Mouse (Mus musculus) intestine, embryonic 15.5 days (tissue): ENCODE data around the gene Adpgk. TPM values are rescaled to one million over a fixed set of nuclear protein-coding genes. Genes with fewer than 3 reads are reported as not detected.

Experiments
- ATAC-seq: fragments of 200-750 bp; cut with Nextera tagmentation; 2 replicates; pipeline ENCODE4 v1.8.0; 2017; ENCODE audit warnings: moderate TSS enrichment, moderate library complexity
- H3K27ac ChIP-seq: fragments of 300-500 bp; sonication (generic); 2 replicates; pipeline ENCODE4 v1.5.1; 2015; ENCODE audit warnings: mild to moderate bottlenecking, inconsistent platforms
- H3K27me3 ChIP-seq: fragments of 300-500 bp; sonication (generic); replicated peaks from 2 replicates; pipeline ENCODE4 v1.6.1; 2015; ENCODE audit warnings: inconsistent platforms
- H3K36me3 ChIP-seq: fragments of 300-500 bp; sonication (generic); 2 replicates; pipeline ENCODE4 v1.6.1; 2015; ENCODE audit warnings: inconsistent platforms
- H3K4me1 ChIP-seq: fragments of 300-500 bp; sonication (generic); replicated peaks from 2 replicates; pipeline ENCODE4 v1.6.1; 2015; ENCODE audit warnings: inconsistent platforms
- H3K4me2 ChIP-seq: fragments of 300-500 bp; sonication (generic); replicated peaks from 2 replicates; pipeline ENCODE4 v1.6.1; 2015; ENCODE audit warnings: mild to moderate bottlenecking, inconsistent platforms
- H3K4me3 ChIP-seq: fragments of 300-500 bp; sonication (generic); replicated peaks from 2 replicates; pipeline ENCODE4 v1.5.1; 2015; ENCODE audit warnings: inconsistent platforms
- H3K9ac ChIP-seq: fragments of 300-500 bp; sonication (generic); 2 replicates; pipeline ENCODE4 v1.6.1; 2015; ENCODE audit warnings: inconsistent platforms
- H3K9me3 ChIP-seq: fragments of 300-500 bp; sonication (generic); 2 replicates; pipeline ENCODE4 v1.6.1; 2016; ENCODE audit warnings: inconsistent platforms
- WGBS: fragments of 180-500 bp; shearing (Covaris S2); methylation state at CpG from one replicate; pipeline ENCODE4 v1.1.7; 2015; 5-methylcytosine and 5-hydroxymethylcytosine counted together
- polyA plus RNA-seq: library from polyadenylated mRNA; unstranded; fragments of >200 nt; fragmentation: Nextera tagmentation; extraction: Ambion mirVana; gene quantifications from 2 replicates; pipeline ENCODE4 v1.2.1, GENCODE M21; 2015

The Adpgk gene
- polyA plus RNA-seq, 1 experiment from 2014 or later, result 31.3 TPM

DNA sequence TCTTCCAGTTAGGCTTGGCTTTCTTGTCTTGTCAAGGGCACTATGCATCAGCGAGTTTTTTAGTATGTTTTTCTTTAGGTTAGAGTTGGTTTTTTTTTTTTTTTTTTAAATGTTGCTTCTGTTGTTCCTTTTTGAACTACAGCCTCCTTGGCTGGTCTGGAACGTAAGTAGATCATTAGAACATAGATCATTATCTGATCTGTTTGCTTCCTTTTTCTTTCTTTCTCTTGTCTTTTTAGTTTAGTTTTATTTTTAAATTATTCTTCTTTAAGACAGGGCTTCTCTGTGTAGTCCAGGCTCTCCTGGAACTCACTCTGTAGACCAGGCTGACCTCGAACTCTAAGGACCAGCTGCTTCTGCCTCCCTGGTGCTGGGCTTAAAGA is 1.1 kb downstream of the Adpgk start:
- Histone ChIP-seq H3K36me3 (peaks cover 3% of the 10 kb centered on the region; the same call in 1 of the 2 replicates), H3K4me3 (peak overlapping the region; percentile 99; the same call in 1 of the 2 replicates), H3K4me2 (peak overlapping the region; percentile 73), H3K4me1 (peaks cover 9% of the 10 kb centered on the region; the same call in 1 of the 2 replicates), H3K27ac (no peak overlapping the region), H3K27me3 (no peaks in the 10 kb centered on the region), H3K9me3 (no peaks in the 10 kb centered on the region), H3K9ac (no peak overlapping the region)
- ATAC-seq, result no peak
- WGBS, result 40% methylated on average over 3 of the region's 3 CpGs

DNA sequence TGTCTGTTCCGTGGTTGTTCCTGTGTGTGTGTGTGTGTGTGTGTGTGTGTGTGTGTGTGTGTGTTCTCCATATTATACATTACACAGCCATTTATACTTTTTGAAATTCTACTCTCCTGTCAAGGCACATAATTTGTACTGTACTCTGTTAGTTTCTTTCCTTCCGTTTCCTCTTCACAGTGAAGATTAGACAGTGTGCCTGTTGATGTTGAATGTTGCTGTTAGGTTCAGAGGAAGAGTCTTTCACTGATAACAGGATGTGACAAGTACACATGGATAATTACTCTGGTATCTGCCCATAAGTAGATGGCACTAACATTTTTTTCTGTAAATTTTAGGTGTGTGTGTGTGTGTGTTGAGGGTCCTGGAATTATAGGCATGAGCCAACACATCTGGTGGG is 5.1 kb downstream of the Adpgk start:
- Histone ChIP-seq H3K27me3 (no peaks in the 10 kb centered on the region), H3K36me3 (peaks cover 18% of the 10 kb centered on the region; the same call in 1 of the 2 replicates), H3K4me3 (no peak overlapping the region), H3K27ac (no peak overlapping the region), H3K9me3 (no peaks in the 10 kb centered on the region), H3K4me1 (peaks cover 2% of the 10 kb centered on the region; the same call in 1 of the 2 replicates), H3K4me2 (no peak overlapping the region), H3K9ac (no peak overlapping the region)
- 74% methylated on average over 2 of the region's 2 CpGs for WGBS
- no peak for ATAC-seq

DNA sequence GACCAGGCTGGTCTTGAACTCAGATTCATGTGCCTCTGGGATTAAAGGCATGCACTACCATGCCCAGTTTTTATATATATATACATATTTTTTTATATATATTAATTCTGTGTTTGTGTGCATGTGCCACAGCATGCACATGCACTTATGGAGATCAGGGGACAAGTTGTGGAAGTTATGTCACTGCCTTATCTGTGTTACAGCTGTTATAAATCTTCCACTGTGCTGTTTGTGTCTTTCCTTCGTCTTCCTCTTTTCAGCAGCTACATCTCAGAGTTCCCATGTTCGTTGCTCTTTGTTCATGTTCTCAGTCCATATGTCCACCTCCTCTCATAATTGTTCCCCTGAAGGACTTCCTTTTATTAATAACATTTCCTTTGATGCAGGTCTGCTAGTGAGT is 16.5 kb downstream of the Adpgk start:
- ATAC-seq, result no peak
- Histone ChIP-seq H3K4me1 (no peaks in the 10 kb centered on the region), H3K27me3 (no peaks in the 10 kb centered on the region), H3K4me3 (no peak overlapping the region), H3K27ac (no peak overlapping the region), H3K36me3 (peaks cover 8% of the 10 kb centered on the region), H3K9me3 (no peaks in the 10 kb centered on the region), H3K4me2 (no peak overlapping the region), H3K9ac (no peak overlapping the region)
- 70% methylated on average over 2 of the region's 2 CpGs for WGBS

DNA sequence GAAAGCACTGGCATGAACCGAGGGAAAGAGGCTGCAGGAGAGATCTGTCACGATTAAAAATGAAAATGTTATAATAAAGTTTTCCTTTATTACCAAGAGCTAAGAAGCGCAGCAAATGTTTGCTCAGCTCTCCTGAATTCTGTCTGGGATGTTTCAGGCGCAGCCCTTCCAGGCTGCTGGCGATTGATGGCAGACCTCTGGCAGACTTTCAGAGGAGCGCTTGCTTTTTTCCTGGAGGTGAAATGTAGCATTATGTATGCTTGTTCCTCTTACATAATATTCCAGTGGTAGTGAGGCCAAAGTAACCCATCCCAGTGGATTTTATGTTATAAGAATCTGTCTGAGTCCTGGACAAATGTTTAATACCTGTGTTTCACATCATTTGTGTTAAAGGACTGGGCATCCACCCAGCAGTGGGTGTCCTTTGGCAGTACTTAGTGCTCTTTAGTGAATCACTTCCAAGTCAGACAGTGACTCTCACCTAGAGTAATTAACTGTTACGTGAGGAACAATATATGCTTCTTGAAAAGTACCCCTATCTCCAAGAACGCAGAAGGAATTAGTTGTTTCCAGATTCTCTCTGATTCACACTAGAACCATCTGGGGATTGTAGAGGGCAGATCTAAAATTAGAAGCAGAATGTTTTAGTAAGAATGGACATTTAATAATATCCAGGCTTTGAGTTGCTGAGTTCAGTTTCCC is 19.4 kb downstream of the Adpgk start:
- WGBS, result 67% methylated on average over 8 of the region's 8 CpGs
- H3K4me2 ChIP-seq, result no peak overlapping the region
- peak; percentile 34; the same call in 1 of the 2 replicates for ATAC-seq
- no peak overlapping the region for H3K9ac ChIP-seq
- no peaks in the 10 kb centered on the region for H3K9me3 ChIP-seq
- H3K27ac ChIP-seq, result peak overlapping the region; percentile 42; the same call in 1 of the 2 replicates
- H3K4me3 ChIP-seq, result no peak overlapping the region
- H3K27me3 ChIP-seq, result no peaks in the 10 kb centered on the region
- H3K36me3 ChIP-seq, result peaks cover 25% of the 10 kb centered on the region
- H3K4me1 ChIP-seq, result no peaks in the 10 kb centered on the region

DNA sequence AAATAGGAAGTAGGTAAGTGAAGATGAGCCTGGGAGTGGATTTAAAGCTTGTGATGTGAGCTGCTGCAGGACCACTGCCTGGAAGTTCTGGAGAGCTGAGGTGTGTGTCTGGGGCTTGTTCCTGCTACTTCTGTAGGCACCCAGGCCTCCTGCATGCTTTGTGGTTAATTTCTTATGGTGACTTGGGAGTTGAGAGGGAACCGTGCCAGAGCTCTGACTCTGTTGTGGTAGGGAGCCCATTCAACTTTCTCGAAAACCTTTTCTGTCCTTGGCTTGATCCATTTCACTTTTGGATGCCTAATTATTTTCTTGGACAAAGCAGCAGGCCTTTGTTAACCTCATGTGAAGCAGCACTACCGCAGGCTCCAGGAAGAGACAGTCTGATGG is 19.9 kb downstream of the Adpgk start:
- Histone ChIP-seq H3K4me3 (no peak overlapping the region), H3K9ac (no peak overlapping the region), H3K9me3 (no peaks in the 10 kb centered on the region), H3K36me3 (peaks cover 22% of the 10 kb centered on the region), H3K27me3 (no peaks in the 10 kb centered on the region), H3K27ac (peak overlapping the region; percentile 61), H3K4me1 (no peaks in the 10 kb centered on the region), H3K4me2 (no peak overlapping the region)
- WGBS, result 61% methylated on average over 3 of the region's 3 CpGs
- ATAC-seq, result 0 out of 2 replicates have a peak, but pooled peaks have one; percentile 47

DNA sequence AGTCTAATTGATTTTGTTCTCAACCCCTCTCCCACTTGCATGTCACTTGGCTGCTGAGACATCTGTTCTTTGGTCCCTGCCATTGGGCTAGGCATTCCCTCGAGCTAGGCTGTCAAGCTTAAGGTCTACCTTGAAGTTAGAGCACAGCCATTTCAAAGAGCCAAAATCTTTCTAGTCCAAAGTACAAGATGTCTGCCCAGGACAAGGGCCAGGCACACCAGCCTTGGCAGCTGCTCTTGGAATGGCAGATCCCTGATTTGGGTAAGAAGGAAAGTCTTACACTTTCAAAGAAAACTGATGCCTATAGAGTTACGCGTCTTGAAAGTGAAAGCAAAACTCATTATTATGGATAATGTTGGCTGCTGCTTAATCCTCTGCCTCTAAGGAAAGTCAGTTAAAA is 24.8 kb downstream of the Adpgk start:
- no peaks in the 10 kb centered on the region for H3K4me1 ChIP-seq
- ATAC-seq, result no peak
- H3K9me3 ChIP-seq, result no peaks in the 10 kb centered on the region

DNA sequence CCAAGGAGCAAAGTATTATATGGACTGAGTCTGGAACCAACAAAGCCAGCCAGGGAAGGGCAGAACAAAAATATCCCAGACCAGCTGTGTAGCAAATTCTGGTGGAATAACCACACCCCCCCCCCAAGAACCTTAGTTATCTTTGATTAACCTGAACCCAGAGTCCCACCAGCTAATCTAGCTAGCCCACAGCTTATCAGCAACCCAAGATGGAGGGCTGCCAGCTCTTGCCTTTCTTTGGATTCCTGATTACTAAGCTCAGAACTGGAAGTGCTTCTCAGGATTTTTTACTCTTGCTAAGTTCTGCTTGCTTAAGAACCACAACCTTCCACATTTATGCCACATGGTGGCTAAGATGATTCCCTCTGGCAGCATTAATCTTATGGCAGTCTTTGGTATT is 33.0 kb downstream of the Adpgk start:
- Histone ChIP-seq H3K4me3 (no peak overlapping the region), H3K27me3 (no peaks in the 10 kb centered on the region), H3K27ac (no peak overlapping the region), H3K4me1 (no peaks in the 10 kb centered on the region), H3K4me2 (no peak overlapping the region), H3K9ac (no peak overlapping the region), H3K9me3 (no peaks in the 10 kb centered on the region), H3K36me3 (peaks cover 10% of the 10 kb centered on the region; the same call in 1 of the 2 replicates)
- no peak for ATAC-seq

More for the DNA sequence above, 24.8 kb downstream of the Adpgk start:
- Histone ChIP-seq H3K27ac (no peak overlapping the region), H3K27me3 (no peaks in the 10 kb centered on the region), H3K4me3 (no peak overlapping the region), H3K4me2 (no peak overlapping the region), H3K9ac (no peak overlapping the region), H3K36me3 (peaks cover 18% of the 10 kb centered on the region)
- WGBS, result 90% methylated on average over 3 of the region's 3 CpGs

DNA sequence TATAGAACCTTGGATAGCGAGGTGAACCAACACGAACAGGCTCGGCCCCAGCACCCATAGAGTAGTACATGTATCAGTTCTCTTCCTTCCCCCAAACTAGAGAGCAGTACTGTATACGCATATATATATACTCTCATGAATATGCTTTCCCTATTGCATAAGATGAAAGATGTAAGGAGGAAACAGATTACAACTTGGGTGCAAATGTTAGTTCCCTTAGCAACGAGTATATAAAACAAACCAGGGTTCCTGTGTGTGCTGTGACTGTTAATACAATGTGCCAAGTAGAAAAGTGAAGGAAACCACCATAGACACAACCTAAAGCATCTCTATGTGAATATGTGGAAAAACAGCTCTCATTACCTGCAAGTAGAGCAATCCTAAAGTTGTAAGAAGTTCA is 38.7 kb downstream of the Adpgk start:
- H3K9ac ChIP-seq, result no peak overlapping the region
- no peaks in the 10 kb centered on the region for H3K27me3 ChIP-seq
- H3K4me1 ChIP-seq, result no peaks in the 10 kb centered on the region
- H3K9me3 ChIP-seq, result no peaks in the 10 kb centered on the region
- H3K27ac ChIP-seq, result no peak overlapping the region
- no peak for ATAC-seq
- H3K4me3 ChIP-seq, result no peak overlapping the region
- 93% methylated on average over 5 of the region's 5 CpGs for WGBS
- H3K4me2 ChIP-seq, result no peak overlapping the region
- H3K36me3 ChIP-seq, result peaks cover 5% of the 10 kb centered on the region; the same call in 1 of the 2 replicates

DNA sequence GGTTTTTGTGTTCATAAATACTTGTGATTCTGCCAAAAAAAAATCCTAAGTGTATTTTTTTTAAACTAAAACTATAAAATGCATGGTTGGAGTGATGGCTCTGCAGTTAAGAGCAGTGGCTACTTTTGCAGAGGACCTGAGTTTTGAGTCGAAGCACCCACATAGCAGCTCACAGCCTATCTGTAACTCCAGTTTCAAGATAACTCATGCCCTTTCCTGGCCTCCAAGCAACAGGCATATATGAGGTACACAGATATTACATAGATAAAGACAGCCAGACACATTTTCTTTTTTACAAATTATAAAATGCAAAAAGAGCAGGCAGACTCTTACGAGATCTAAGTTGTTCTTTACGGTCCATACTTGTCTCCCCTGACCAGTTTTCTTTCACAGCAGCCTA is 45.2 kb downstream of the Adpgk start:
- Histone ChIP-seq H3K27ac (no peak overlapping the region), H3K36me3 (no peaks in the 10 kb centered on the region), H3K9ac (no peak overlapping the region), H3K4me3 (no peak overlapping the region), H3K9me3 (no peaks in the 10 kb centered on the region), H3K4me2 (no peak overlapping the region), H3K4me1 (0 out of 2 replicates have a peak, but pooled peaks cover 3% of the 10 kb centered on the region), H3K27me3 (no peaks in the 10 kb centered on the region)
- WGBS, result 87% methylated on average over 3 of the region's 3 CpGs
- no peak for ATAC-seq

DNA sequence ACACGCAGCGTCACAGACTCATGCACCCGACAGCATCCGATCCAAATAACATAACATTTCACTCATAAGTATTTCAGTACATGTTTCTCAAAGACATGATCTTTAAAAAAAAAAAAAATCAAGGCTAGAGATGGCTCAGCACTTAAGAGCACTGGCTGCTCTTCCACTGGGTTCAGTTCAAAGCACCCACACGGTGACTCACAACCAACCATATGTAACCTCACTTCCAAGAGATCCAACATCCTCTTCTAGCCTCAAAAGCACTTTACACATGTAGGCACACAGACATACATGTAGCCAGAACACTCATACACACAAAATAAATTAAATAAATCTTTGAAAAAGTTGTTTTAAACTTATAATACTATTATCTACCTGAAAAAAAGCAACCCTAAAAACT is 46.5 kb downstream of the Adpgk start:
- Histone ChIP-seq H3K36me3 (no peaks in the 10 kb centered on the region), H3K27me3 (no peaks in the 10 kb centered on the region), H3K4me3 (no peak overlapping the region), H3K9me3 (no peaks in the 10 kb centered on the region), H3K27ac (no peak overlapping the region), H3K4me1 (0 out of 2 replicates have a peak, but pooled peaks cover 3% of the 10 kb centered on the region), H3K4me2 (no peak overlapping the region), H3K9ac (no peak overlapping the region)
- ATAC-seq, result no peak
- 92% methylated on average over 5 of the region's 5 CpGs for WGBS

DNA sequence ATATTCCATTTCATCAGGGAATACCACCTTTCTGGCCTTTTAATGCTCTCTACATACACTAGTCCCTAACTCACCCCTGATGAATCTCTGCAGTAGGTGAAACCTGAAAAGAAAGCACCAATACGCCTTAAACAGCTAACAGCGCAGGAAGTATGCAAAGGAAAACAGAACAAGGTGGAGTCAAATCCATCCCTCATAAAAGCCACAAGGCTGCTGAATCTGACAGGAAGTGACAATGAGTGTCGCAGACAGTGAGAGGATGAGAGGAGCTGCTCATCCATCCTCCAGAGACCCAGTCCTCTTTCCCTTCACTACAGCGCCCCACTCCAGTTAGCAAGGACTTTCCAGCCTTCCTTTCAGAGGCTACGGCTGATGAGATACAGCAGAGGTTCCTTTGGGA is 47.1 kb downstream of the Adpgk start:
- WGBS, result 77% methylated on average over 5 of the region's 5 CpGs
- Histone ChIP-seq H3K27ac (peak overlapping the region; percentile 6; the same call in 1 of the 2 replicates), H3K4me3 (no peak overlapping the region), H3K9ac (no peak overlapping the region), H3K9me3 (no peaks in the 10 kb centered on the region), H3K36me3 (no peaks in the 10 kb centered on the region), H3K27me3 (no peaks in the 10 kb centered on the region), H3K4me1 (0 out of 2 replicates have a peak, but pooled peaks cover 3% of the 10 kb centered on the region), H3K4me2 (no peak overlapping the region)
- no peak for ATAC-seq

DNA sequence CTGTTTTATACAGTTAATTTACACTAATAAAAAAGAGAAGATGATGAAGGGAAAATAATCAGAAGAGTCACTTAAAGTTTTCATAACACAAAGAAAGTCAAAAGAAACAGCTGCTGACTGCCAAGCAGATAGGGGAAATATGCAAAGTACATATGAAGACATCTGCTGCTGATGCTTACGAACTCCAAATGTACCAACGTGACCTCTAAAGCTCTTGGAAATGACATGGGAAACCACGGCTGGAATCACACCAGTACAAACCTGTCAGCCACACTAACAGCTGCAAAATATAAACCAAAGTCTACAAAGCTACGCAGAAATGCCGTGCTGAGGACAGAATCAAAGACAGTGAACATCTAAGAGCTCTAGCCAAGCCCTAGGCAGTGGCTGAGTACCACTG is 47.7 kb downstream of the Adpgk start:
- H3K4me2 ChIP-seq, result no peak overlapping the region
- 0 out of 2 replicates have a peak, but pooled peaks cover 3% of the 10 kb centered on the region for H3K4me1 ChIP-seq
- WGBS, result 52% methylated on average over 5 of the region's 5 CpGs
- H3K9ac ChIP-seq, result no peak overlapping the region
- H3K4me3 ChIP-seq, result no peak overlapping the region
- H3K27me3 ChIP-seq, result no peaks in the 10 kb centered on the region
- H3K36me3 ChIP-seq, result no peaks in the 10 kb centered on the region
- no peak overlapping the region for H3K27ac ChIP-seq
- no peaks in the 10 kb centered on the region for H3K9me3 ChIP-seq
- ATAC-seq, result no peak

DNA sequence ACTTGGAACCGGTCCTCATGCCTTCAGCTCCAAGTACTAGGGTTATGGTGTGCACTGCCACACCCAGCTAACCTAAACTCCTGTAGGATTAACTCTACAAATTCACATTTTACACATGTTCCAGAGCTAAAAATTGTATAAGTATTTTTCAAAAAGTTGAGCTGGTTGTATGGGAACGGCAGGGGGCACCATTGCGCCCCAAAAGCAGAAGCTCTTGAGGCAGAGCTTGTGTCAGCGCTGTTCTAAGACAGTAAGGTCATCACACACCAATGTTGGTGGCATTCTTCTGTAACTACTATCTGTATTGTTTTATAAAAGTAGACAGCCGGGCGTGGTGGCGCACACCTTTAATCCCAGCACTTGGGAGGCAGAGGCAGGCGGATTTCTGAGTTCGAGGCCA is 48.6 kb downstream of the Adpgk start:
- no peaks in the 10 kb centered on the region for H3K36me3 ChIP-seq
- no peak overlapping the region for H3K4me3 ChIP-seq
- no peak overlapping the region for H3K27ac ChIP-seq
- no peak overlapping the region for H3K9ac ChIP-seq
- no peaks in the 10 kb centered on the region for H3K27me3 ChIP-seq
- H3K9me3 ChIP-seq, result no peaks in the 10 kb centered on the region
- H3K4me1 ChIP-seq, result 0 out of 2 replicates have a peak, but pooled peaks cover 3% of the 10 kb centered on the region
- no peak overlapping the region for H3K4me2 ChIP-seq
- 84% methylated on average over 9 of the region's 9 CpGs for WGBS
- no peak for ATAC-seq
